Mouse (Mus musculus): Measurements from ENCODE around the gene Prr36.
A peak's percentile ranks its signal among the peaks of the same experiment; 100 is the strongest.
"Not testable (repeated sequence)": the region's sequence is repeated elsewhere in the genome, so short reads cannot be mapped to it uniquely, and the experiment has no call there.

The Prr36 gene

GRCm38 (mm10) chr8:4216791-4217621, at the start of gene Prr36:
TSS of gene Prr36 (minus strand) at chr8:4217459.
- peak; percentile 37 for DNase-seq (ENCODE audit: low read depth)

GRCm38 (mm10) chr8:4265160-4265914, 48.1 kb upstream of the Prr36 start:
- no peak for DNase-seq (ENCODE audit: low read depth)

- no peak for DNase-seq (ENCODE audit: low read depth)
Measured at GRCm38 (mm10) chr8:4263105-4263791, 46.0 kb upstream of the Prr36 start.

GRCm38 (mm10) chr8:4259805-4260170, 42.5 kb upstream of the Prr36 start:
- no peak for DNase-seq (ENCODE audit: low read depth)

GRCm38 (mm10) chr8:4259125-4259804, 42.0 kb upstream of the Prr36 start, which contains the start of gene Ctxn1:
TSS of gene Ctxn1 (minus strand) at chr8:4259274.
- peak; percentile 94 for DNase-seq (ENCODE audit: low read depth)

GRCm38 (mm10) chr8:4258678-4259077, 41.4 kb upstream of the Prr36 start:
- DNase-seq (ENCODE audit: low read depth): no peak

GRCm38 (mm10) chr8:4258233-4258632, 41.0 kb upstream of the Prr36 start:
- peak; percentile 82 for DNase-seq (ENCODE audit: low read depth)

- no peak for DNase-seq (ENCODE audit: low read depth)
Measured at GRCm38 (mm10) chr8:4257350-4257749, 40.1 kb upstream of the Prr36 start.

GRCm38 (mm10) chr8:4256911-4257310, 39.7 kb upstream of the Prr36 start:
- DNase-seq (ENCODE audit: low read depth): no peak

- DNase-seq (ENCODE audit: low read depth): not testable (repeated sequence)
Measured at GRCm38 (mm10) chr8:4255471-4255870, 38.2 kb upstream of the Prr36 start.

GRCm38 (mm10) chr8:4254001-4254400, 36.7 kb upstream of the Prr36 start:
- no peak for DNase-seq (ENCODE audit: low read depth)

GRCm38 (mm10) chr8:4252934-4253841, 35.9 kb upstream of the Prr36 start, which contains the start of gene Snapc2:
TSS of gene Snapc2 (plus strand) at chr8:4253080.
- peak; percentile 99 for DNase-seq (ENCODE audit: low read depth)

- DNase-seq (ENCODE audit: low read depth): no peak
Measured at GRCm38 (mm10) chr8:4252116-4252760, 35.0 kb upstream of the Prr36 start.

- DNase-seq (ENCODE audit: low read depth): peak; percentile 89
Measured at GRCm38 (mm10) chr8:4250306-4250970, 33.2 kb upstream of the Prr36 start.

- DNase-seq (ENCODE audit: low read depth): no peak
Measured at GRCm38 (mm10) chr8:4249213-4249612, 32.0 kb upstream of the Prr36 start.

GRCm38 (mm10) chr8:4247951-4248540, 30.8 kb upstream of the Prr36 start, which contains the start of gene Tgfbr3l:
TSS of gene Tgfbr3l (plus strand) at chr8:4248214.
- DNase-seq (ENCODE audit: low read depth): no peak

GRCm38 (mm10) chr8:4247241-4247640, 30.0 kb upstream of the Prr36 start:
- no peak for DNase-seq (ENCODE audit: low read depth)

GRCm38 (mm10) chr8:4245737-4246136, 28.5 kb upstream of the Prr36 start:
- DNase-seq (ENCODE audit: low read depth): no peak

GRCm38 (mm10) chr8:4245061-4245460, 27.8 kb upstream of the Prr36 start:
- no peak for DNase-seq (ENCODE audit: low read depth)
